Mouse (Mus musculus): ENCODE results near the gene Tec.

Tec gene

DNA sequence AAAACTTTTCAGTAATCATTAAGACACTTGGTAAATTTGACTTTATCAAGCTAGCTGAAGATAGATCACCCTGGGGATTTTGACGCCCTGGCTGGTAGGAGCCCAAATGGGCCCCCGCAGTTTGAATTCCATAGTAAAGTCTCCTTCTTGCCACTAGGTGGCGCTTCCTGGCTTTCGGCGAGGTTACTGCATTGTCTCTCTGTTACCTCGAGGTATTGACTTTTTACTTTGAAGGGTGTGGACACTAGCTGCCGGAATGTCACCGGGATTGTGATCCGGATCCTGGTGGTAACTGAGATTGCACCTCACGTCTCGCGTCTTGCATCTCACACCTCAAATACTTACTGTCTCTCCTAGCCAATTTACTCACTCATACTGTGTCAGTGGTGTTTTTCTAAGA, 23.3 kb upstream of the Tec start:
- peak; percentile 63 for DNase-seq (ENCODE audit: low spot score)

GRCm38 (mm10) chr5:72888260-72888659, 20.0 kb upstream of the Tec start:
- DNase-seq (ENCODE audit: low spot score) = no peak

GRCm38 (mm10) chr5:72886458-72887222, 18.4 kb upstream of the Tec start:
- no peak for DNase-seq (ENCODE audit: low spot score)

DNA sequence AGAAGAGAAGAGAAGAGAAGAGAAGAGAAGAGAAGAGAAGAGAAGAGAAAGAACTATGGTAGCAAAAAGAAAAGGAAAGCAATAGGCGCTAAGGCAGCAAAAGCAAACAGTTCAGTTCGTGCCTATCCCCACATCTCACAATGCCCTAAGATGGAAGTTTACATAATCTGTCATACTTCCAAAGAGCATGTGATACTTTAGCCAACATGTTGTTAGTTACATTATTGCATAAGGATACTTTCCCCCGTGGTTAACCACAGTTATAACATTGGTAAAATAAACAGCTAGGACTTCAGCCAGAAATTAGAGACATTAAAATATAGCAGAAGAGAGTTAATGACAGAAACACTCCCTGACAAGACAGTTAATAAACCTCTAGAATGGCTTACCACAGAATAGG, 15.4 kb upstream of the Tec start:
- no peak for DNase-seq (ENCODE audit: low spot score)

DNA sequence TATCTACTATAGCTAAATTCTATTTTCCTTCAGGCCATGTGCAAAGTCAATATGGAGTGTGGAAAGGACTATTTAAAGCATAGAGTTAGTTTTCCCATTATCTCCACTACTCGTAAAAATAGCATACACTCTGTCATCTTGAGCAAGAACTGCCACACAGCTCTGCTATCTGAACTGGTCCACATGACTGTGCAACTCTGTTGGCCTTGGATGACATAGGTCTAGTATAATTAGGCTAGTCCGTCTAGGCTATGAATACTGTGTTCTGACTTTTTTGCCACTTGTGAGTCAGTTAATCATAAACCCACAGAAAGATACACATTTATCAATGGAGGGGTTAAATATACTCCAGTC, 14.1 kb upstream of the Tec start:
- DNase-seq (ENCODE audit: low spot score) = no peak

GRCm38 (mm10) chr5:72881748-72882411, 13.6 kb upstream of the Tec start:
- DNase-seq (ENCODE audit: low spot score) = no peak

GRCm38 (mm10) chr5:72879736-72880135, 11.5 kb upstream of the Tec start:
- DNase-seq (ENCODE audit: low spot score) = no peak

- peak; percentile 10 for DNase-seq (ENCODE audit: low spot score)
These were observed 2.8 kb upstream of the Tec start for GRCm38 (mm10) chr5:72871114-72871513.

- DNase-seq (ENCODE audit: low spot score) = peak; percentile 36
These were observed 1.7 kb upstream of the Tec start for GRCm38 (mm10) chr5:72869779-72870608.

GRCm38 (mm10) chr5:72867036-72867672, 1.1 kb downstream of the Tec start:
- no peak for DNase-seq (ENCODE audit: low spot score)

DNA sequence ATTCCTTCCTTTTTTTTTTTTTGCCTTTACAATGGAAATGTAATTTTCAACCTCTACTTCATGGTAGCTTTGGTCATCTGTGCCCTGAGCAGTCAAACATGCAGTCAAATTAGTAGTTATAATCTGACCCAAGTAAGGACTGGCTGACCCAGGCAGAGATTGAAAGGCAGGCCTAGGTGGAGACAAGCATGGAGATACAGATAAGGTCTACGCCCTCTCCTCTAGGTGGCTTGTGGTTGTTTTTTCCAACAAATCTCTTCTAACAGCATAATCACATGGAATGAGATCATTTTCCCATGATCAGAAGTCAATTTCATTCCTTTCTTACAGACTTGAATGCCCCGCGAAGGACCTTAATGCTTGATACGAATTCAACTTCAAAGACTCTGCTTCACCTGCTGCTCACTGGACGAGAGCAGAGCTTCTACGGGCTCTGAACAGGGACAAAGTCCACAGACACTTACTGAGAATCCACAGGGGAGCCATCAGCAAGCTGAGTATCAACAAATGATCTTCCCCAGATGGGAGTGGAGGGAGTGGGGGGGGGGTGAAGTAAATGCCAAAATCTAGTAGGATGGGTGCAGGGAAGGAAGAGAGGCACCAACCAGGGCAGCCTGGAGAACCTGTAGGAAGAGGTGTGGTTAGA, 1.9 kb downstream of the Tec start:
- DNase-seq (ENCODE audit: low spot score) = no peak

- no peak for DNase-seq (ENCODE audit: low spot score)
These were observed 3.6 kb downstream of the Tec start for GRCm38 (mm10) chr5:72864654-72865178.

DNA sequence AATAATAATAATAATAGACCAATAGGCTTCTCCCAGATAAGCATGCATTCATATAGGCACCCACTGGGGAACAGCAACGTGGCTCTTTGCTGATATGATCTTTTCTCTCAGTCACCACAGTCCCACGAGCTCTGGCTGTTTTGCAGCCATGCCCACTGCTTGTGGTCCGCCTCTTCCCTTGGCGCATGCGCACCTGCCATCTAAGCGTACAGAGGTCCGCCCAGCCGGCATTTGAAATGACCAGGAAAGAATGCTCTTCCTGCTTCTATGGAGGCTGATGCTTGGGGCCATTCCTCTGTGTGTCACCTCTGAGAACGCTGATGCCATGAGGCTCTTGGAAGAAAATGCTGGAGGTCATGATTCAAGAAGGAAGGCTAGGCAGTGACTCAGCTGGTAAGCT, 5.1 kb downstream of the Tec start:
- peak; percentile 53 for DNase-seq (ENCODE audit: low spot score)

GRCm38 (mm10) chr5:72861726-72862385, 6.4 kb downstream of the Tec start:
- no peak for DNase-seq (ENCODE audit: low spot score)

DNA sequence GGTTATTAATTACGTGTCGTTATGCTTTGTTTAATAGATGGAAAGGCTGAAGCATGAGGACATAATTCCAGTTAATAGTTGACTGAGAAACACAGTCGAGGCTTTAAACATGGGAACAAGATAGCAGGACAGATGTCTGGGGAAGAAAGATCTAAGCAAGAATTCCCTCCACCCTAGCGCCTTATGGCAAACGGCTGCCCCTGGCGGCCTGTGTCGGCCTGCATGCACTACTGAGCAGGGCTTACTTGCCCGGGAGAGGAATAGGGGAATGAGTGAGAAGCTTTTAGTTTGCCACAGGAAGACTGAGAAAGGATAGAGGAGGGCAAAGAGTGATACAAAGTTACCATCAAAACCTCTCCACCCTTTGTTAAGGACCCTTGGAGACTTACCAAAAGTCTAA, 7.4 kb downstream of the Tec start:
- no peak for DNase-seq (ENCODE audit: low spot score)

DNA sequence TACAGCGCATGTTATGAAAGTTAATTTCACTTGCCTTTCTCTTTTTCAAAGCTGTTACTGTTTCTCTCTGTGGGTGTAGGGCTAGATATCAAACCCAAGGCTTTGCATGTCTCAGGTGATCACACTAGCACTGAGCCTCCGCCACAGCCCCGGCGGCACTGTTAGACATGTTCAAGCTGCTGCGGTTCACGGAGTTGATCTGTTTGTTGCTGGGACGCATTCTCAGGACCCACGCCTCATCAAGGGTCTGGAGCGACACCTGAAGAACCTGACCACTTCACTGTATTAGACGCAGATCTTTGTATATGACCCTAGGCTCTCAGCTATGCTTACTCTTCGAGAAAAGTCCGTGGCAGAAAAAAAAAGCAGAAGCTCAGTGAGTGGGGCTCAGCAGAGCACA, 10.0 kb downstream of the Tec start:
- no peak for DNase-seq (ENCODE audit: low spot score)

DNA sequence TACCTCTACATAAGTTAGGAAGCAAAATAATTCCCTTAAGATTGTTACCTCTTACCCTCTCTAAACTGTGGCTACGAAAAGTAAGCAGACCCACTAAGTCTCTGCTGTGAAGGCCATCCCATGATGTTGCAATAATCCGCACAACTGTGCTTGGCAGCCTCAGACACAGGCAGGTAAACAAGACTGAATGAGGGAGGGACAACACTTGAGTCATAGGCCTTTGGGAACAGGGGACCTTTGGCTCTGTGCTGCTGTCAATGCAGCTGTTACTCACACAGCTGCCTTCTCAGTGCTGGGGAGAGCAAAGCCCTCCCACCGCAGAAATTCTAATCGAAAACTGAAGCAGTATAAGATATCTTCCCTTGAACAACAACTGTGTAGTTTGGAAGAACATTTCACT, 10.5 kb downstream of the Tec start:
- DNase-seq (ENCODE audit: low spot score) = no peak

DNA sequence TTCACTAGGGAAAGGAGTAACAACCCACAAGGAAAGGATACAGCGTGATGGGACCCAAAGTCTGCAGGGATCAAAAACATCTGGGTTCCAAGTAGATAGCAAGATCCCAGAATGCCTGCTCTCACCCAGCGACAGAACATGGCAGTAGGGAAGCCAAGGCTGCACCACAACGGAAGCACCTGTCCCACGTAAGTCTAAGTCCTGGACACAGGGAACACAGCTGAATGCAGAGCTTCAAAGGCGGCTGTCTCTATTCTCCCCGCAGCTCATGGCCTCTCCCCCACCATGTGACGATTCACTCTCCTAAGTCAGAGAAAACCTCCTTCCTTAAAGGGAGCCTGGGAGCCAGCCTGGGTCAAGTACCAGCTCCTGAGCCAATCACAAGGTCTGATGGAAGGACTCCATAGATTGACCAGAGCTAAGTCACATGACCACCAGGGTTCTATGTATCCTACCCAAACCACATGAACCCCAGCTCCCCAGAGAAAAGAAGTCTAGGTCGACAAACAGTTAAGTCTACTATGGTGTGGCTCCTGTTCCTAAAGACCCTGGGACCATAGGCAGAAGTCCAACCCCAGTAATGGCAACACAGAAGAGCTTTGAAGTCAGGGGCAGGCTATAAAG, 11.9 kb downstream of the Tec start:
- no peak for DNase-seq (ENCODE audit: low spot score)

DNA sequence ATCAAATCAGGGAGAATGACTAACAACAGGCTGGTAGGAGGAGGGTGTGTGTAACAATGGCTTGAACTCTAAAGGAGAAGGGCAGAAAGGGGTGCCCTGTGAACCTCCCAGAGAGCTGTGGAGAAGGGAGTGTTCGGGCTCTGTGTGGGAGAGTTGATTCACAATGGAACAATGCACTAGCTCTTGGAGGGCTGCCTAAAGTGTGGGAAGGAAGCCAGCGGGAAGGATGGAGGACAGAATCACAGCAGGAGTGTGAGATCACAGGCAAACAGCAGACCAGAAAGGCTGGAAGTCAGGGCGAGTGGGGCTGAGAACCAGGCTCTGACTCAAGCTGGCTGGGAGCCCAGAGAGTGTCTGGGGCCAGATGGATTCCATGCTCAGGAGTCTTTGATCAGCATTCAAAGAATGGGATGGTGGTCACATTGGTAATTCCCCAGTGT, 12.6 kb downstream of the Tec start:
- DNase-seq (ENCODE audit: low spot score) = no peak

- no peak for DNase-seq (ENCODE audit: low spot score)
These were observed 13.9 kb downstream of the Tec start for GRCm38 (mm10) chr5:72854141-72854990.

All from T-cell, adult 2 months (primary cell).